Mouse (Mus musculus) left cerebral cortex, adult 18-20 months (tissue): ENCODE measurements around the gene Msrb3. TPM values are rescaled to one million over a fixed set of nuclear protein-coding genes. Genes with fewer than 3 reads are reported as not detected.
A peak's percentile ranks its signal among the peaks of the same experiment; 100 is the strongest.

Source experiments
- DNase-seq, 2 experiments: peaks; one replicate each; pipeline ENCODE4 v3.0.0; 2021 to 2022; ENCODE audit warnings: low spot score in 2 of 2, mixed read lengths in 1 of 2
- long read RNA-seq, 2 experiments: library from polyadenylated mRNA; stranded (forward); transcript quantifications; one replicate each; pipeline ENCODE4 v2.0.0; 2021
- total RNA-seq, 2 experiments: library from RNA; stranded (reverse); gene quantifications; 2 replicates each; pipeline ENCODE4 v1.2.3; 2021

Gene Msrb3
- 1 to 10 TPM; 7.3 TPM for total RNA-seq
- long read RNA-seq, experiment 1, transcript Msrb3-201 (7 exons, 3,843 nt): major isoform, 7 of 9 reads
- long read RNA-seq, experiment 1, partial matches to known transcripts: 0 of 9 reads
- long read RNA-seq, experiment 1, other reads (novel, unspliced or antisense): 2 of 9 reads
- long read RNA-seq, experiment 2, partial matches to known transcripts: 0 of 2 reads
- long read RNA-seq, experiment 2, other reads (novel, unspliced or antisense): 0 of 2 reads

DNA sequence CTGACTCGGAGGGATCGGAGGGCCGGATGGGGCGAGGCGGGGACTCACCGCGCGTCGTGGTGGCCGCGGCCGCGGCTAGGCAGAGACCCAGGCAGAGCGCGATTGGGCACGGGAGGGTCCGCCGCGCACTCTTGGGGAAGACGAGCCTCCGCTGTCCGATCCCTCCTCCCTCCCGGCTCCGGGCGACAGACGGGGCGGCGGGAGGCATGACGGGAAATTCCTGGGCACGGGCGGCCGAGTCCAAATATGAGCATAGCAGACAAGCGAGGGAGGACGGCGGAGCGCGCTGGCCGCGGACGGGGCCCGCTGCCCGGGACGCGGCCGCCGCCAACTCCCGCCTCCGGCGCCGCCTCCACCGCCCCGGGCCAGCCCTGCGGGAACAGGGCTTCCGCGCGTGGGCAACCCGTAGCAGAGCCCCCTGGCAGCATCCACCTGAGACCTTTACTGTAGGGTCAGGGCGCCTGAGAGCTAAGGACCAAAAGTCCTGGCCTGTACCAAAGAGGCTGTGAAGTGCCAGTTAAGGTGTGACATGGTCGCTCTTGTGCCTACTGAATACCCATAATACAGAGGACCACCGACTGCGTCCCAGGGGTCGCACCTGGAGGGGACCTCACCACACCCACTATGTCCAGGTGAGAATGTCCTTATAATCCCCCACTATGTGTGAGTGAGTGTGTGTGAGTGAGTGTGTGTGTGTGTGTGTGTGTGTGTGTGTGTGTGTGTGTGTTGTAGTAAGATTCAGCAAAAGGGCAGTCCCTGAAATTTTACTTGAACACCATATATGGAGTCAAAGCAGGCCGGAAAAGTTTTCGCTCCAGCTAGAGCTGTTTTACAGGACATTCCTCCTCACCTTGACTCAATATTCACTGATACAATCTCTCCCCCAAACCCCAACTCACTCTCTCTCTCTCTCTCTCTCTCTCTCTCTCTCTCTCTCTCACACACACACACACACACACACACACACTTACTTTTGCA is at the start of gene Msrb3:
Gene Msrb3 (minus strand): TSS at position 317 of the 978 bp plus-strand sequence.
- DNase-seq: peak; percentile 67 to 82

GRCm38 (mm10) chr10:120948461-120948860 is 49.6 kb upstream of the Msrb3 start:
- DNase-seq: no peak

GRCm38 (mm10) chr10:120947842-120948241 is 48.9 kb upstream of the Msrb3 start:
- DNase-seq: no peak

DNA sequence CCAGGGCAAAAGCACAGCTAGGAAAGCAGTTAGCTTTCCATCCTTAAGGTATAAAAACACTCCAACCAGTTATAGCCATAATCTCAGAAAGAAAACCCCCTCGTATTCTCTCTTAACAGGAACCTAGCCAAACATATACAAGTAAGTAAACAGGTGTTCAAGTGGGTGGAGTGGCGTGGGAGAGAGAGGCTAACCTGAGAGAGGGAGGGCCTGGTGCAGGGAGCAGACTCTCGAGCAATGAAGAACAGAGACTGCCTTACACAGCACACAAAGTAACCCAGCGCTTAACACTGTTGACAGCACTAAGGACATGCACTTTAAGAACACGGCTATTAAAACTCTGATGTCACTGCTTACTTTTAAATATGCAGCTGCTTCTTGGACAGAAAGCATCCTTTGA is 47.9 kb upstream of the Msrb3 start:
- DNase-seq: no peak

DNA sequence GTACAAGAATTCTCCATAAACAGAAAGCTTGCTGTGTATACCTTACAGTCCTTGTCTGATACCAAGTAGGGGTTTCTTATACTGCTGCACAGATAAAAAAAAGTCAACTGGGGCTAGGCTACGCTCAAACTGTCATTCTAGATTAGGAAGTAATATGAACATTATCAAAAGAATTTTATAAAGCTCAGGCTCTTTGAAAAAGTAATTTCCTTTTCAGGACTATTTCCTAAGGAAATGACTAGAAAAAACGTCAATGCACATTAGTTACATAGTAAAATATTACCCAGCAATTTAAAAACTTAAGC is 40.0 kb upstream of the Msrb3 start:
- no peak for DNase-seq

GRCm38 (mm10) chr10:120938077-120938903 is 39.4 kb upstream of the Msrb3 start:
- peak; percentile 62 to 65 for DNase-seq

DNA sequence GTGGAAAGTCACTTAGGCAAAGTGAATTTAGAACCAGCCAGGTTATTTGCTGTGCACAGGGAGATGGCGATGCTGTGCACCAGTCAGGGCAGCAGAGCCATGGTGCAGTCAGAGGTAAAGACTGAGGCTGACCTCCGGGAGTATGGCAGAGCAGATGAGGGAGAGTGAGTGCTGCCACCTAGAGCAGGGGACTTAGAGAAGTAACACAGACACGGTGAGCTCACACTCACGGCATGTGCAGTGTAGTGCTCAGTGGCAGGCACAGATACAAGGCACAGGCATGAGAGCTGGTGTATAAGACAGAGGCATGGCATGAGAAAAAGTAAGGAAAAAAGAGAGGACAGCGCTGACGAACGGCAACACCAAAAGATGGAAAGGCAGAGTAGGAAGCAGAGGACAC is 30.6 kb upstream of the Msrb3 start:
- no peak for DNase-seq

DNA sequence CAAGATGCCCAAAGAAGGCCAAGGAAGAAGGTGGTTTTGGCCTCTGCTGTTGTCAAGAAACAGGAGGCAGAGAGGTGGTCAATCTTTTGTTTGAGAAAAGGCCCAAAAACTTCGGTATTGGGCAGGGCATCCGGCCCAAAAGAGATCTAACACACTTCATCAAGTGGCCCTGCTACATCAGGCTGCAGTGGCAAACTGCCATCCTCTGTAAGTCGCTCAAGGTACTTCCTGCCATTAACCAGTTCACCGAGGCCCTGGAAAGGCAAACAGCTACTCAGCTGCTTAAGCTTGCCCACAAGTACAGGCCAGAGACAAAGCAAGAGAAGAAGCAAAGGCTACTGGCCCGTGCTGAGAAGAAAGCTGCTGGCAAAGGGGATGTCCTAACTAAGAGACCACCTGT is 29.3 kb upstream of the Msrb3 start:
- no peak for DNase-seq

DNA sequence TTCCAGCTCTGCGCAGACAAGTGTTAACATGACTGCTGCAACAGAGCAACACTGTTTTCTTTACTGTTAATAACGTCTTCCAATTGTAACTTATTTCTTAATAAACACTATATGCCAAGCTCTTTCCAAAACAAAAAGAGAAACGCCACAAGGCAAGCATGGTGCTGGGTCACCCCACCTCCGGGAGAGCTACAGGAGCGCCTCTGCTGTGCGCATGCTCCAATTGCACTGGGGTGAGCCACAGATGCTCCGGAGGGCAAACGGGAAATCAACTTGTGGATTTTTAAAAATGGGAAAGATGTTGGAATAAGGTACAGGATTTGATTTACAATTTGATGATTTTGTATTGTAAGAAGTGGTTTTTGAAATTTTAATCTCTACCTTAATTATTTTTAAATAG is 27.3 kb upstream of the Msrb3 start:
- DNase-seq: no peak

- no peak for DNase-seq
Measured at GRCm38 (mm10) chr10:120921501-120921900, 22.6 kb upstream of the Msrb3 start.

DNA sequence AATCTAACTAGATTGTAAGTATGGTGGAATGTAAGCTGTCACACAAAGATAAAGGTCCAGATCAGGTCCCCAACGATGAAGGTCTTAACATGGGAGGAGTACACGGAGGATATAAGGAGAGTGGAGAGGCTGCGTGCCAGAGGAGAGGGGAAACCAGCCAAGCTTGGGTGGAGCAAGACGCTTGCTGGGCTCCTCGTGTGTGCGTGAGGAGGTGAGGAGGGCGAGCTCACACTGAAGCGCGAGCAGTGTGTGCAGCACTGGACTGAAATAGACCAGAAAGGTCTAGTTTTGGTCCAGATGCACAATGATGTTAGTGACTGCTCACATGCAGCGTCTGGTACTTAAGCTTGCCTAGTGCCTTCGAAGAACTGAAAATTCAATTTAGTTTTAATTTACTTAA is 21.7 kb upstream of the Msrb3 start:
- no peak for DNase-seq

DNA sequence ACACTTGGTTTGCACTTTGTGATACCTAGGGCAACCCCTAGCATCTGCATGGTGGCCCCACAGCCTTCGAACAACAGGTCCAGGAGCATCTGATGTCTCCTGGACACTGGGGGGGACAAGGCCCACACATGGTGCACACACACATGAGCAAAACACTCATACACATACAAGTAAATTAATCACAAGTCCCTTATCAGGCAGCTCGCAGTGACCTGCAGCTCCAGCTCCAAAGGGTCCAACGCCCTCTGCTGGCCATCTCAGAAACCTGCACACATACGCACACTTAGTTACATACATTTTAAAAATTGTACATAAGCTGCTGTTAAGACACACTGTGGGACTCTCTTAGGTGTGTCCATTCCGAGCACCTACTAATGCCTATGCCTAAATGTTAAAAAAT is 17.3 kb upstream of the Msrb3 start:
- no peak for DNase-seq

- DNase-seq: no peak
Measured at GRCm38 (mm10) chr10:120914948-120915631, 16.2 kb upstream of the Msrb3 start.

DNA sequence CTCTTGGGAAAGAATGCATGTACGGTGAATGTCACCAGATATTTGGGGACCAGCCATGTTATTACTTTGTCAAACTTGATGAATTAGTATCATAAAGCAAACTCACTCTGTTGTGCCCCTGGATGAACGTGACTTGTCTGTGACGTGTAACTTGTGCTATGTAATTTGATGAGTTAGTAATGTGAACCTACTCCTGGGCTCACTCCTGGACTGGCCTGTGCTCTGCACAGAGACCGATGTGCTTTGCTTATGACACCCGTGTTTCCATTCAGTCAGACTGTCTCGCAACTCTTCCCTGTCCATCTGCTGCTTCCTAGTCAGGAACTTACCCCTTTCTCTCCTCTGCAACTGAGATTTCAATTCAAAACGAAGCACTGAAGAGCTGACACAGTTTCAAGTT is 15.4 kb upstream of the Msrb3 start:
- no peak for DNase-seq

GRCm38 (mm10) chr10:120913796-120914195 is 14.9 kb upstream of the Msrb3 start:
- DNase-seq: no peak

DNA sequence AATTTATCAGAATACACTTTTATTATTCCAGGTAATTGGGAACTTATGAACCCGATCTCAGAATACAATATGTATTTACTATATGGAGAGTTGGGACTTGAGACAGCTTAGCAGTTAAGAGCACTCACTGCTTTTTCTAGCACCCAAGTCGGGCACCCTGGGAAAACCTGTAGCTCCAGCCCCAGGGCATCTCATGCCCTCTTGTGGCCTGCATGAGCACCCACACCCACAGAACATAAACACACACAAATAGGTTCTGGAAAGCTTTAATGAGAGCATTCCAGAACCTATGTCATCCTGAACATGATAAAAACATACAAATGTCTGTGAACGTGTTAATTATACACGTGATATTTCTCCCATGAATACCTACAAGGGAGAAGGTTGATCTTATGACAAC is 13.1 kb upstream of the Msrb3 start:
- no peak for DNase-seq

GRCm38 (mm10) chr10:120908776-120909574 is 10.1 kb upstream of the Msrb3 start:
- DNase-seq: no peak

DNA sequence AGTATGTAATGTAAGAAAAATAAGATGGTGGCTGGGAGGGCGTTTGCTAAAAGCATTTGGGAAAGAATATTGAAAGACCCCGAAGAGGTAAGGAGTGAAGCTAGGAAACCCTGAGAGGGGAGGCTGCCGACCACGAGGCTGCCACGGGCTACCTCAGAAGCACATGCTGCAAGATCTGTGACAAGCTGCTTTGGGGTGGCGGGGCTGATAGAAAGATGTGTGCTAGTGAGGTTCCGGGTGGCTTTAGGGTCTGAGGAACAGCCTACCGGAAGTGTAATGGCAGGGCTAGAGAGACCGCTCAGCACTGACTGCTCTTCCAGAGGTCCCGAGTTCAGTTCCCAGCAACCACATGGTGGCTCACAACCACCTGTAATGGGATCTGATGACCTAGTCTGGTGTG is 5.8 kb upstream of the Msrb3 start:
- no peak for DNase-seq

- DNase-seq: no peak
Measured at GRCm38 (mm10) chr10:120903843-120904468, 5.1 kb upstream of the Msrb3 start.

- no peak for DNase-seq
Measured at GRCm38 (mm10) chr10:120901746-120902145, 2.8 kb upstream of the Msrb3 start.
